Mouse (Mus musculus) layer of hippocampus, adult 8-10 months (tissue): ENCODE results near the gene Zfp970. TPM values are rescaled to one million over a fixed set of nuclear protein-coding genes. Genes with fewer than 3 reads are reported as not detected.

Experiments
- total RNA-seq, 4 experiments: library from RNA; stranded (reverse); gene quantifications; 2 replicates each; pipeline ENCODE4 v1.2.4; 2022

Zfp970 gene
- total RNA-seq, 4 experiments from 2014 or later, result 35.7 to 50.1 (median 43.8) TPM

Other genes starting within 250 kb of the Zfp970 start
- 1 to 10 TPM; 2.0 to 2.7 (median 2.4) TPM for gene Gm14409, start 197.7 kb upstream of the Zfp970 start, total RNA-seq
- 1 to 10 TPM; 4.4 to 6.3 (median 4.9) TPM for gene Gm14412, start 140.4 kb upstream of the Zfp970 start, total RNA-seq
- gene Gm14418, start 66.4 kb upstream of the Zfp970 start, total RNA-seq, result 10 to 100 TPM; 30.2 to 38.8 (median 32.2) TPM
- 10 to 100 TPM; 42.4 to 52.7 (median 44.1) TPM for gene Gm14403, start 33.5 kb downstream of the Zfp970 start, total RNA-seq
- gene Gm14406, start 113.5 kb downstream of the Zfp970 start, total RNA-seq, result under 1 TPM in 3 of 4 experiments, not detected in 1; 0.30 to 0.67 (median 0.52) TPM